Mouse (Mus musculus) adrenal gland, postnatal 14 days (tissue): ENCODE measurements at regions not wholly inside any gene's neighbourhood (a gene's known extent, or its start where the extent isn't known, plus 50 kb on each side); places are given as distances from the start of the nearest gene placed in this dataset.

Experiments
- DNase-seq: peaks from one replicate; pipeline ENCODE4 v3.0.0; 2021; ENCODE audit warnings: mixed read lengths

DNA sequence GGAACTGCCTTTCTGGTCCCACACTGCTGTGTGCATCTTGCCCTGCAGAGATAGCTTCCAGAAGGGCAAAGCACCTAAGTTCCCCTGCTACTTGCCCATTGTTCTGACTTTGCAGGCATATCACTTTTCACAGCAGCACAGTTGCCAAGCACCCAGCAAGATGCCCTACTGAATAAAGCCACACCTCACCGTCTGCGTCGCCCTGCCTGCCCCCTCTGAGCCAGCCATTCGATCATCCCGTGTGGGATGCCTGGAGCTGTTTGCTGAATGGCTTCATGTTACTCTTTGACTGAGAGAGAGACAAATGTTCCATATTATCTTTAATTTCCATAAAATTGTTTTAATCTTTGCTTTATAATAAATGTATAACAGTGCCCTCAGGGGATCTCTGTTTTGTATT lies 407.2 kb downstream of the Lmo4 start:
- no peak for DNase-seq

DNA sequence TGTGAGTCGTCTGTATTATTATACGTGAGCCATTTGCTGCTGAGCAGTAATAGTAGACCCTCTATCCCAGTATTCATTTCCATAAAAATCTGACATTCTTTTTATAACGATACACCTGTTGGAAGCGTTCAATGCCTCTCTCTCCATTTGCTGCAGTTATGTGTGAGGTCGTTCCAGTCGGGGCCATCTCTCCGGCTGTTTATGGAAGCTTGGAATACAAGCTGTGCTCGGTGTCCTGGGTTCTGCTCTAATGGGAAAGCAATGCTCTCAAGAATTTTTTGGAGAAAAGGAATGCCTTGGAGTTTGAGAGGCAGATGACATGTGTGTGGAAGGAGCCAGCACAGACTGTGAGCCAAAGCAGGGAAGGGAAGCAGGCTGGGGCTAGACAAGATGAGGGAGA lies 414.1 kb downstream of the Lmo4 start:
- no peak for DNase-seq

- no peak for DNase-seq
These were observed 415.0 kb downstream of the Lmo4 start for GRCm38 (mm10) chr3:143789932-143790570.

GRCm38 (mm10) chr3:143786889-143787288 lies 418.1 kb downstream of the Lmo4 start:
- no peak for DNase-seq

- no peak for DNase-seq
These were observed 420.6 kb downstream of the Lmo4 start for GRCm38 (mm10) chr3:143784353-143784791.

DNA sequence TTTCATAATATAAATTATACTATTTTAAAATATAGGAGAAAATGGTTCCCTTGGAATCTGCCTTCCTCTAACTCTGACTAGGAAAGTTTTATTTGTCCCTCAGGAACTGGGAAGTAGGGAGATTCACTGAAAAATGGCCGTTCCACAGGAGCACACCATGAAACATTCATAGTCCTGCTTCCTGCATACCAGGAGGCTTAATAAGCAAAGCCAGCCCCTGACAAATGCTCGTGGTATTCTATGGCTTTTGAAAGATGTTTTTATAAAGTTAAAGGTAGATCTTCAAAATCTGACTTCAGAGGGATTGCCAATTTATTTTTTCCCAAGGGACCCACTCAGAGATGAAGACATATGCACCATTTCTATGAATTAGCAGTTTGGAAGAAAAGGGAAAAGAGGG lies 426.9 kb downstream of the Lmo4 start:
- DNase-seq = no peak

- DNase-seq = no peak
These were observed 445.7 kb downstream of the Lmo4 start for GRCm38 (mm10) chr3:143759337-143759736.

- DNase-seq = no peak
These were observed 451.8 kb downstream of the Lmo4 start for GRCm38 (mm10) chr3:143753197-143753596.

DNA sequence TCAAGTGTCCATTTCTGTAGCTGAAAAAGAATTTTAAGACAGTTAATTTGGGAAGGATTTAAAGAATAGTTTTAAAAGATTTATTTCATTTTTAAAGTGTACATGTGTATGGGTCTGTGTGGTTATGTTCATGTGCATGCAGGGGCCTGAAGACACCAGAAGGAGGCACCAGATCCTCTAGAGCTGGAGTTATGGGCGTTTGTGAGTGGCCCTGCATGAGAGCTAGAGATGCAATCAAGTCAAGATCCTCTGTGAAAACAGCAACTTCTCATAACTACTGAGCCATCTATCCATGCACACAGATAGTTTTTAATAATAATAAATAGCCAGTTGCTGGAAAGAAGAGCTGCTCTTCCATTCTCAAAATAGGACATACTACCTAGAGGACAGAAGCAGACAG lies 452.4 kb downstream of the Lmo4 start:
- DNase-seq = no peak

DNA sequence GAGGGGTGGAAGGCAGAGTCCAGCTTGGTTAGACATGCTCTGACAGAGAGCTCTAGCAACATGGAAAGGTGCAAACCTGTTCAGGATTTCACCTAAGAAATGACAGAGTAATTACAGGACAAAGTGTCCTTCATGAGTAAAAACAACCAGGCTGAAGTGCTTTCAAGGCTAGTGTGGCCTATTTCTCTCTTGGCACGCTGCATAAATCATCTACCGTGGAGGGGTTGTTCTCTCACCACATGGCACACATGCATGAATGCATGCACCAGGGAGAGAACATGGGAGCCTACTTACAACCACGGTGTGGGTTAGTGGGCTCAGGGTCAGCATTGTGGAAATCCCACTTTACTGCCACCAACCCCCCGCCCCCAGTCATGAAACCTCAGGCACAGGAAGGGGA lies 454.9 kb downstream of the Lmo4 start:
- peak; percentile 53 for DNase-seq

DNA sequence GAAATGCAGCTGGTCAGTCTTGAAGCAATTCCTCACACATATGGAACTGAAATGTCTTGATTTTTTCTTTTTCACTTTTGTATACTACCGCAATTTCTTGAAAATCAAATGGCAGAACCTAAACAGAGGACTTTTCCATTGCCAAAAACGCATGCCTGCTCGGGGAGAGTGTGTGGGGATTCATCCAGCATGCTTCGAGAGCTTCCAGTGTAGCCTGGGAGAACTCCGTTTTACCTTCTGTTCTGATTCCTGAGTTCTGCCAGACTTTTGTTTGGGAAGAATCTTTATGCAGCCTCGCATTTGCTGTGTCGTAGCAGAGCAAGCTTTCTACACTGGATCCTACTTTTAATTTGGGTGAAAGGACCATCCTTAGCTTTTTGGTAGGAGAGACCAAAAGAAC lies 461.4 kb downstream of the Lmo4 start:
- no peak for DNase-seq

- peak; percentile 9 for DNase-seq
These were observed 462.0 kb downstream of the Lmo4 start for GRCm38 (mm10) chr3:143742786-143743571.

- DNase-seq = no peak
These were observed 466.3 kb downstream of the Lmo4 start for GRCm38 (mm10) chr3:143738676-143739075.

- no peak for DNase-seq
These were observed 467.2 kb downstream of the Lmo4 start for GRCm38 (mm10) chr3:143737844-143738243.

DNA sequence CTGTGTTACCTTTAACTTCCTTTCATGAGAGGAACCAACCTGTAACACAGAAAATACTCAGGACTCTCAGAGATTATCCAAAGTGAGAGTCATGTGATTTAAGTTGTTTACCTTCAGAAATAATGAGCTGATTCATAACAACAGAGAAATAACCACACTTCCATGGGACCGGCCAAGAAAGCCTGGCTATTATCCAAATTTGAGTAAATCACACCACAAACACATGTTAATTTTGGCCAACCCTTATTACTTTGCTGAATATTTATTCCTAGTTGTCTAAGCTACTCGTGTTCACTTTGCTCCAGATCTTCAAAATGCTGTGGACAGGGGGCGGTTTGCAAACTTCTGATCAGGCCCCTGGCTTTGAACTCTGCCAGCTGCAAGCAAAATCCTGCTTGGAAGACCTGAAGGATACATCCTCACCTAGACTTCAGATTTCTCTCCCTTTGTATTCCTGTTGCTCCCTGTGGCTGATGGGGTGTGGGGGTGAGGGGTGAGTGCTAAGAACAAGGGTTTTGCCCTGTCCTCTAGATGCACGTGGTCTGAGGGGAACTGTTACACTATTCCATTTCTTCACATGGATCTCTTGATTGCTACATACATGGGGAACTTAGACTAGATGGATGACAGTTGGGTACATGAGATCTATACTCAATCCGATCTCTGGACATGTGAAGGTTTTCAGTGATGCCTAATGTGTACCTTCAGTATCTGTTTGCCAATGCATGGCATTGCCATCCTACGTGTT lies 468.2 kb downstream of the Lmo4 start:
- no peak for DNase-seq

- no peak for DNase-seq
These were observed 470.2 kb downstream of the Lmo4 start for GRCm38 (mm10) chr3:143734791-143735190.

DNA sequence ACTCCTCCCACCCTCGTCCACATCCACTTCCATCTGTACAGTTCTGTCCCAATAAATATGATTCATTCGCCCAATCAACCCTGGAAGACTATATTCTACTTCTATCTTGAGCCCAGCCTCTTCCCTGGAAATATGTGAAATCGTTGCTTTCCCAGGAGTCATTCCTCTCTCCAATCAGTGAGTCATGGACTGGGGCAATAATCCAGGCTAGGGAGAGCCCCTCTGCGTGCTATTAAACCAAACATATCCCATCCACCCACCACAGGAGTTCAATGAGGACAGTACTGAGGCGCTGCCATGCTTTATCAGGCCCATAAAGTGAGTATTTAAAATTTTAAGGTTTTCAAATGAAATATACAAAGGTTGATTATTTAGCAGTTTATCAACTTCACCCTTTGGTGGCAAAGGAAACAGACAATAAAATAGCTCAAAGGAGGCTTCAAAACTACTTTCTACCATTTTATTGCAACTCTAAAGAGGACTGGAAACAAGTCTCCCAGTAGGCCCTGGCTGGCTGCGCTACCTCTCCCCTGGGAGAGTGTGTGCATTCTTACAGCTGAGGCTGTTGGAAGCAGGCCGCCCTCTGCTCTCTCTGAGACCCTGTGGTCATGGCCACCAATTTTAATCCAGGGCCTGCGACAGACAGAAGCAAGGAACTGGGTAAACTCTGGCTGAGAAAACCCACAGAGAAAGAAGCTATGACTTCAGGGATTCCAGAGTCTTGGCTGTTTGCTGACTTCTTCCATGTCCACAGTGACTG lies 471.9 kb downstream of the Lmo4 start:
- peak; percentile 41 for DNase-seq

GRCm38 (mm10) chr3:143729473-143730076 lies 475.4 kb downstream of the Lmo4 start:
- DNase-seq = no peak

- no peak for DNase-seq
These were observed 482.4 kb downstream of the Lmo4 start for GRCm38 (mm10) chr3:143722571-143722970.

DNA sequence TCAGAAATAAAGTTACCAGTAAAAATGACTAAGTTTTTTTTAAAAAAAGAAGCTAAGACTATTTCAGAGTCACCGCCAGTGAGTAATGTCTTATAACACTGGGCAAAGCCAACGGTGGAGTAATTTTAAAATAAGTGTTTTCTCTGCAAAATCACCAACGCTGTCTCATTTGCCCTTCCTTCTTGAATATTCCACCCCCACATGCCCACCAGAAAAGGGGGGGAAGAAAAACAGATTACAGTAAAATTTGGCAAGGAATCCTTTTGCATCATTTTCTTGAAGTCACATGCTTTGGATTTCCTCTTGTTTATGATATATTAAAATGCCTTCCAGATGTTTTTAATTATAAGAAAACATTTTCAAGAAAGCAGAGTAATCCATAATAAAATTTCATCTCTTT lies 482.9 kb downstream of the Lmo4 start:
- no peak for DNase-seq

DNA sequence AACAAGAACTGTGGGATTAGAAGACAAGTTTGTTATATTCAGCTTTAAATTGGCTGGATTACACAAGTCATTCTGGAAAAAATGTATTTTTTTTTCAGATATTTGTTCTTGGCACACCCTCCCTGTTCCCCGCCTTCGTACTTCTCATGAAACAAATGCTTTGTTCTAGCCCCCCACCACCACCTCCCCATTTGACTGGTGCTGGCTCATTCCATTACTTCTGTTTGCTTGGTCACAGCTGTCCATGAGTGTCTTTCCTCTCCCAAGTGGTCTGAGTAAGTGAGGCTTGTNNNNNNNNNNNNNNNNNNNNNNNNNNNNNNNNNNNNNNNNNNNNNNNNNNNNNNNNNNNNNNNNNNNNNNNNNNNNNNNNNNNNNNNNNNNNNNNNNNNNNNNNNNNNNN lies 491.8 kb downstream of the Lmo4 start:
- DNase-seq = no peak
